Mouse (Mus musculus) embryonic facial prominence, embryonic 11.5 days (tissue): ENCODE data around the gene Tra2a. TPM values are rescaled to one million over a fixed set of nuclear protein-coding genes. Genes with fewer than 3 reads are reported as not detected.

Source experiments
- ATAC-seq: fragments of 200-750 bp; cut with Nextera tagmentation; replicated peaks from 2 replicates; pipeline ENCODE4 v1.8.0; 2017; ENCODE audit warnings: low read depth; ENCODE audit not compliant: insufficient number of reproducible peaks, low FRiP score, low TSS enrichment
- DNase-seq: peaks from one replicate; pipeline ENCODE4 v3.0.0-alpha.2; 2015; ENCODE audit warnings: low spot score
- H3K27ac ChIP-seq: fragments of 300-500 bp; sonication (generic); replicated peaks from 2 replicates; pipeline ENCODE4 v1.5.1; 2014; ENCODE audit warnings: mild to moderate bottlenecking, low read depth, low read length, control low read depth
- H3K27me3 ChIP-seq: fragments of 300-500 bp; sonication (generic); 2 replicates; pipeline ENCODE4 v1.6.1; 2014; ENCODE audit warnings: mild to moderate bottlenecking, low read length, moderate library complexity, mixed read lengths; ENCODE audit not compliant: control insufficient read depth, insufficient read depth
- H3K36me3 ChIP-seq: fragments of 300-500 bp; sonication (generic); replicated peaks from 2 replicates; pipeline ENCODE4 v1.6.1; 2014; ENCODE audit warnings: low read depth, mild to moderate bottlenecking, low read length, moderate library complexity, mixed read lengths; ENCODE audit not compliant: control insufficient read depth, insufficient read depth
- H3K4me1 ChIP-seq: fragments of 300-500 bp; sonication (generic); 2 replicates; pipeline ENCODE4 v1.6.1; 2014; ENCODE audit warnings: low read length, mixed read lengths; ENCODE audit not compliant: control insufficient read depth, insufficient read depth
- H3K4me2 ChIP-seq: fragments of 300-500 bp; sonication (generic); 2 replicates; pipeline ENCODE4 v1.6.1; 2014; ENCODE audit warnings: low read depth, mild to moderate bottlenecking, control low read depth, low read length, moderate library complexity
- H3K4me3 ChIP-seq: fragments of 300-500 bp; sonication (generic); 2 replicates; pipeline ENCODE4 v1.5.1; 2014; ENCODE audit warnings: low read depth, low read length, control low read depth
- H3K9ac ChIP-seq: fragments of 300-500 bp; sonication (generic); replicated peaks from 2 replicates; pipeline ENCODE4 v1.6.1; 2014; ENCODE audit warnings: mild to moderate bottlenecking, control low read depth, low read length
- H3K9me3 ChIP-seq: fragments of 300-500 bp; sonication (generic); replicated peaks from 2 replicates; pipeline ENCODE4 v1.6.1; 2016; ENCODE audit warnings: mild to moderate bottlenecking, low read length, inconsistent platforms, mixed read lengths; ENCODE audit not compliant: control insufficient read depth
- WGBS: fragments of 180-500 bp; shearing (Covaris S2); extraction: QIAGEN DNeasy Blood & Tissue Kit; methylation state at CpG from one replicate; pipeline ENCODE4 v1.1.7; 2014; 5-methylcytosine and 5-hydroxymethylcytosine counted together
- polyA plus RNA-seq: library from polyadenylated mRNA; unstranded; fragments of >200 nt; fragmentation: Nextera tagmentation; extraction: Ambion mirVana; gene quantifications from 2 replicates; pipeline ENCODE4 v1.2.1, GENCODE M21; 2014

Tra2a gene
- polyA plus RNA-seq, 1 experiment from 2014 or later = 55.5 TPM

GRCm38 (mm10) chr6:49259711-49260110, 4.1 kb downstream of the Tra2a start:
- Histone ChIP-seq H3K27me3 (no peaks in the 10 kb centered on the region), H3K9me3 (no peaks in the 10 kb centered on the region), H3K4me3 (no peak overlapping the region), H3K27ac (no peak overlapping the region), H3K4me2 (no peak overlapping the region), H3K9ac (no peak overlapping the region), H3K4me1 (no peaks in the 10 kb centered on the region), H3K36me3 (no peaks in the 10 kb centered on the region)
- ATAC-seq = no peak
- WGBS = 49% methylated on average over 5 of the region's 5 CpGs
- no peak for DNase-seq

GRCm38 (mm10) chr6:49257880-49258279, 6.0 kb downstream of the Tra2a start:
- Histone ChIP-seq H3K4me2 (no peak overlapping the region), H3K4me3 (no peak overlapping the region), H3K27me3 (no peaks in the 10 kb centered on the region), H3K9me3 (no peaks in the 10 kb centered on the region), H3K36me3 (no peaks in the 10 kb centered on the region), H3K4me1 (no peaks in the 10 kb centered on the region), H3K9ac (no peak overlapping the region), H3K27ac (no peak overlapping the region)
- no peak for DNase-seq
- 98% methylated on average over 2 of the region's 2 CpGs for WGBS
- no peak for ATAC-seq

GRCm38 (mm10) chr6:49252207-49252606, 11.6 kb downstream of the Tra2a start:
- peaks cover 6% of the 10 kb centered on the region for H3K36me3 ChIP-seq
- H3K9me3 ChIP-seq = no peaks in the 10 kb centered on the region
- no peak overlapping the region for H3K9ac ChIP-seq
- H3K27ac ChIP-seq = no peak overlapping the region
- no peaks in the 10 kb centered on the region for H3K27me3 ChIP-seq
- no peak overlapping the region for H3K4me2 ChIP-seq
- ATAC-seq (no peak), DNase-seq (no peak)
- H3K4me3 ChIP-seq = no peak overlapping the region
- H3K4me1 ChIP-seq = no peaks in the 10 kb centered on the region
- WGBS = 95% methylated on average over 8 of the region's 8 CpGs

- no peak for DNase-seq
- WGBS = 94% methylated on average over 2 of the region's 2 CpGs
- no peaks in the 10 kb centered on the region for H3K9me3 ChIP-seq
- H3K27me3 ChIP-seq = no peaks in the 10 kb centered on the region
- no peak overlapping the region for H3K27ac ChIP-seq
- H3K4me2 ChIP-seq = no peak overlapping the region
- H3K36me3 ChIP-seq = peaks cover 6% of the 10 kb centered on the region
- no peaks in the 10 kb centered on the region for H3K4me1 ChIP-seq
- ATAC-seq = no peak
- no peak overlapping the region for H3K9ac ChIP-seq
- no peak overlapping the region for H3K4me3 ChIP-seq
Observed at GRCm38 (mm10) chr6:49251199-49251598, 12.6 kb downstream of the Tra2a start.

DNA sequence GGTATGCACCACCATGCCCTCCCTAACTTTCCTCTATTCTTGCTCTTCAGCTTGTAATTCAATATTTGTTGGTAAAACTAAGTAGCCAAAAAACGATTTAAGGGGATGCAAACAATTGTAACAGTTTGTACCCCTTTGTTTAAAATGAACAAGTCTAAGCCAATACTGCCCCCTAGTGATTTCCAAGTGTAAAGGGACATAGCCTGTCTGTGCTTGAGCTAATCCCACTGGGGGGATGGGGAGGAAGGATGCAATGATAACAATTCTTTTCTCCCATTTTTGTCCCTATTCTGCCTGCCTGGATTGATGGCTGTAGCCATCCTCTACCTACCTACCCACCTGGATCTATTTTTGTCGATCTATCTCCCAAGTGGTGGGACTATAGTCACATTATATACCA, 16.6 kb downstream of the Tra2a start:
- Histone ChIP-seq H3K9ac (no peak overlapping the region), H3K27me3 (no peaks in the 10 kb centered on the region), H3K4me3 (no peak overlapping the region), H3K4me2 (no peak overlapping the region), H3K36me3 (peaks cover 11% of the 10 kb centered on the region), H3K4me1 (no peaks in the 10 kb centered on the region), H3K9me3 (no peaks in the 10 kb centered on the region), H3K27ac (no peak overlapping the region)
- peak; percentile 80 for DNase-seq
- WGBS = 66% methylated on average over 2 of the region's 2 CpGs
- ATAC-seq = no peak; the same call in 1 of the 2 replicates

- Histone ChIP-seq H3K36me3 (peaks cover 5% of the 10 kb centered on the region), H3K4me2 (no peak overlapping the region), H3K9ac (no peak overlapping the region), H3K9me3 (no peaks in the 10 kb centered on the region), H3K4me3 (no peak overlapping the region), H3K4me1 (no peaks in the 10 kb centered on the region), H3K27ac (no peak overlapping the region), H3K27me3 (no peaks in the 10 kb centered on the region)
- WGBS = 89% methylated on average over 1 of the region's 1 CpGs
- no peak for ATAC-seq
- DNase-seq = no peak
Observed at GRCm38 (mm10) chr6:49242331-49242730, 21.5 kb downstream of the Tra2a start.

DNA sequence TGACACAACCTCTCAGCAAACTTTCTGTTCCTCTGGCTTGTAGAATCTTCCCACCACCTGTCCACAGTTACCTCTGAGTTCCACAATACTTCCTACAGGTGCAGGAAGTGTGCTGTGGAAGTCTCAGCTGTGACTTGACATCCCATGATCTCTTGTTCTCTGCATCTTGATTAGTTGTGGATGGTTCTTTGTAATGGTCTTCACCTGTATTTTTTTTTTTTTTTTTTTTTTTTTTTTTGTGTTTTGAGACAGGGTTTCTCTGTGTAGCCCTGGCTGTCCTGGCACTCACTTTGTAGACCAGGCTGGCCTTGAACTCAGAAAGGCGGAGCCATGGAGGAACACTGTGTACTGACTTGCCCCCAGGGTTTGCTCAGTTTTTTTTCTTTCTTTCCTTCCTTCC, 22.3 kb downstream of the Tra2a start:
- Histone ChIP-seq H3K4me3 (no peak overlapping the region), H3K27me3 (no peaks in the 10 kb centered on the region), H3K4me2 (no peak overlapping the region), H3K4me1 (no peaks in the 10 kb centered on the region), H3K27ac (no peak overlapping the region), H3K36me3 (peaks cover 5% of the 10 kb centered on the region), H3K9ac (no peak overlapping the region), H3K9me3 (no peaks in the 10 kb centered on the region)
- DNase-seq = no peak
- ATAC-seq = no peak
- 93% methylated on average over 1 of the region's 1 CpGs for WGBS

- no peak overlapping the region for H3K4me2 ChIP-seq
Observed at GRCm38 (mm10) chr6:49236331-49236730, 27.5 kb downstream of the Tra2a start.

More at GRCm38 (mm10) chr6:49236331-49236730, 27.5 kb downstream of the Tra2a start:
- Histone ChIP-seq H3K4me1 (no peaks in the 10 kb centered on the region), H3K4me3 (no peak overlapping the region), H3K9ac (no peak overlapping the region), H3K27me3 (no peaks in the 10 kb centered on the region), H3K36me3 (no peaks in the 10 kb centered on the region), H3K9me3 (no peaks in the 10 kb centered on the region), H3K27ac (no peak overlapping the region)
- 51% methylated on average over 9 of the region's 9 CpGs for WGBS
- ATAC-seq = peak; percentile 99
- peak; percentile 96 for DNase-seq
